ENCODE assay signal across 8 mouse cellular contexts in genomic region chr8:121300501-121301411, GRCm38 (mm10).
A peak's percentile ranks its signal among the peaks of the same experiment; 100 is the strongest.
DNase-seq lines count a peak whose midpoint lies in the region; ATAC-seq and TF ChIP-seq lines count a peak whose summit lies in the region.

No protein-coding gene starts in this region.

- H3K27ac ChIP-seq in heart, adult 2 months, result no peak overlapping the region
- H3K27ac ChIP-seq in forebrain, embryonic 16.5 days (ENCODE audit: low read length), result no peak overlapping the region
- peak overlapping the region; percentile 99 for H3K27ac ChIP-seq in kidney, embryonic 15.5 days

- no peak for TF ChIP-seq CTCF in heart, adult 2 months (IDR thresholded peaks at IDR 0.05)

- TF ChIP-seq POLR2A in heart, adult 2 months (IDR thresholded peaks at IDR 0.05; ENCODE audit: insufficient read depth, low read depth, low read length), result no peak

- H3K79me2 ChIP-seq in heart, adult 2 months (replicated peaks; ENCODE audit: control insufficient read depth, insufficient read depth, low read length), result no peaks in the 10 kb centered on the region

- no peak for TF ChIP-seq EP300 in heart, adult 2 months (IDR thresholded peaks at IDR 0.05; ENCODE audit: insufficient read depth, low read depth, low read length)

- H3K4me3 ChIP-seq in heart, adult 2 months, result peak overlapping the region; percentile 8; the same call in 1 of the 2 replicates
- H3K4me3 ChIP-seq in forebrain, embryonic 16.5 days (replicated peaks; ENCODE audit: low read length), result no peak overlapping the region
- H3K4me3 ChIP-seq in kidney, embryonic 15.5 days (replicated peaks), result 0 out of 2 replicates have a peak overlapping the region, but pooled peaks have one; percentile 16

- H3K4me1 ChIP-seq in heart, adult 2 months (ENCODE audit: control insufficient read depth, insufficient read depth, low read length), result peaks cover 4% of the 10 kb centered on the region
- peaks cover 37% of the 10 kb centered on the region for H3K4me1 ChIP-seq in forebrain, embryonic 16.5 days (replicated peaks; ENCODE audit: control insufficient read depth, insufficient read depth, low read length)
- H3K4me1 ChIP-seq in kidney, embryonic 15.5 days, result peaks cover 87% of the 10 kb centered on the region

- H3K36me3 ChIP-seq in heart, adult 2 months (ENCODE audit: control insufficient read depth, insufficient read depth, low read length), result no peaks in the 10 kb centered on the region
- no peaks in the 10 kb centered on the region for H3K36me3 ChIP-seq in forebrain, embryonic 16.5 days (ENCODE audit: control insufficient read depth, insufficient read depth)
- no peaks in the 10 kb centered on the region for H3K36me3 ChIP-seq in kidney, embryonic 15.5 days

- no peak for DNase-seq in heart, adult 2 months
- no peak for DNase-seq in heart, adult 8-10 months (ENCODE audit: low spot score)
- peak; percentile 13 for DNase-seq in naive thymus-derived CD4-positive, alpha-beta T cell, adult 2 months (ENCODE audit: low read depth)
- DNase-seq in cerebellum, adult 8-10 months, result no peak
- no peak for DNase-seq in adrenal gland, adult 18-20 months (ENCODE audit: low spot score in 2 of 2)
- no peak for DNase-seq in right cerebral cortex, postnatal 4 days

- no peak for ATAC-seq in forebrain, embryonic 16.5 days
- peak; percentile 92 for ATAC-seq in kidney, embryonic 15.5 days (replicated peaks; ENCODE audit: low FRiP score)

- no peaks in the 10 kb centered on the region for H3K9me3 ChIP-seq in forebrain, embryonic 16.5 days (ENCODE audit: control insufficient read depth, low read length)
- no peaks in the 10 kb centered on the region for H3K9me3 ChIP-seq in kidney, embryonic 15.5 days (replicated peaks)

- intact Hi-C loops in heart, adult 2 months (cut with DNase I), result no loop called here

- H3K4me2 ChIP-seq in forebrain, embryonic 16.5 days (ENCODE audit: low read length), result peak overlapping the region; percentile 42
- peak overlapping the region; percentile 55 for H3K4me2 ChIP-seq in kidney, embryonic 15.5 days

- peak overlapping the region; percentile 10; the same call in 1 of the 2 replicates for H3K9ac ChIP-seq in heart, adult 2 months (ENCODE audit: low read depth, low read length)
- H3K9ac ChIP-seq in forebrain, embryonic 16.5 days (replicated peaks; ENCODE audit: low read depth, low read length), result no peak overlapping the region
- no peak overlapping the region for H3K9ac ChIP-seq in kidney, embryonic 15.5 days

- H3K27me3 ChIP-seq in heart, adult 2 months (ENCODE audit: control insufficient read depth, insufficient read depth, low read length), result no peaks in the 10 kb centered on the region
- H3K27me3 ChIP-seq in forebrain, embryonic 16.5 days (replicated peaks; ENCODE audit: control insufficient read depth, insufficient read depth, low read length), result no peaks in the 10 kb centered on the region
- H3K27me3 ChIP-seq in kidney, embryonic 15.5 days, result peaks cover 10% of the 10 kb centered on the region; the same call in 1 of the 2 replicates

- 43% methylated on average over 28 of the region's 28 CpGs for WGBS in heart, adult 2 months
- WGBS in forebrain, embryonic 16.5 days, result 33% methylated on average over 28 of the region's 28 CpGs
- 3% methylated on average over 28 of the region's 28 CpGs for WGBS in kidney, embryonic 15.5 days
